Mouse (Mus musculus) lung, embryonic 16.5 days (tissue): ENCODE results near the gene Fscn1. TPM values are rescaled to one million over a fixed set of nuclear protein-coding genes. Genes with fewer than 3 reads are reported as not detected.

Source experiments
- ATAC-seq: fragments of 200-750 bp; cut with Nextera tagmentation; 2 replicates; pipeline ENCODE4 v1.8.0; 2017; ENCODE audit warnings: low read depth, mild to moderate bottlenecking, moderate library complexity
- H3K27ac ChIP-seq: fragments of 300-500 bp; sonication (generic); 2 replicates; pipeline ENCODE4 v1.5.1; 2014; ENCODE audit warnings: mild to moderate bottlenecking, control low read depth, low read length
- H3K27me3 ChIP-seq: fragments of 300-500 bp; sonication (generic); 2 replicates; pipeline ENCODE4 v1.6.1; 2014; ENCODE audit warnings: low read depth, low read length, mixed read lengths; ENCODE audit not compliant: control insufficient read depth, insufficient read depth
- H3K36me3 ChIP-seq: fragments of 300-500 bp; sonication (generic); 2 replicates; pipeline ENCODE4 v1.6.1; 2014; ENCODE audit warnings: low read length; ENCODE audit not compliant: control insufficient read depth, insufficient read depth
- H3K4me1 ChIP-seq: fragments of 300-500 bp; sonication (generic); replicated peaks from 2 replicates; pipeline ENCODE4 v1.6.1; 2014; ENCODE audit warnings: low read length, mixed read lengths; ENCODE audit not compliant: control insufficient read depth, insufficient read depth
- H3K4me2 ChIP-seq: fragments of 300-500 bp; sonication (generic); 2 replicates; pipeline ENCODE4 v1.6.1; 2014; ENCODE audit warnings: low read depth, low read length, control low read depth
- H3K4me3 ChIP-seq: fragments of 300-500 bp; sonication (generic); 2 replicates; pipeline ENCODE4 v1.5.1; 2014; ENCODE audit warnings: mild to moderate bottlenecking, low read length, control low read depth
- H3K9ac ChIP-seq: fragments of 300-500 bp; sonication (generic); 2 replicates; pipeline ENCODE4 v1.6.1; 2014; ENCODE audit warnings: low read length, control low read depth
- H3K9me3 ChIP-seq: fragments of 300-500 bp; sonication (generic); 2 replicates; pipeline ENCODE4 v1.6.1; 2016; ENCODE audit warnings: low read length; ENCODE audit not compliant: control insufficient read depth
- WGBS: fragments of 180-500 bp; shearing (Covaris S2); extraction: QIAGEN DNeasy Blood & Tissue Kit; methylation state at CpG from one replicate; pipeline ENCODE4 v1.1.7; 2014; 5-methylcytosine and 5-hydroxymethylcytosine counted together
- polyA plus RNA-seq: library from polyadenylated mRNA; unstranded; fragments of >200 nt; fragmentation: Nextera tagmentation; extraction: Ambion mirVana; gene quantifications from 2 replicates; pipeline ENCODE4 v1.2.1, GENCODE M21; 2015

Gene Fscn1
- polyA plus RNA-seq, 1 experiment from 2014 or later, result 222 TPM

DNA sequence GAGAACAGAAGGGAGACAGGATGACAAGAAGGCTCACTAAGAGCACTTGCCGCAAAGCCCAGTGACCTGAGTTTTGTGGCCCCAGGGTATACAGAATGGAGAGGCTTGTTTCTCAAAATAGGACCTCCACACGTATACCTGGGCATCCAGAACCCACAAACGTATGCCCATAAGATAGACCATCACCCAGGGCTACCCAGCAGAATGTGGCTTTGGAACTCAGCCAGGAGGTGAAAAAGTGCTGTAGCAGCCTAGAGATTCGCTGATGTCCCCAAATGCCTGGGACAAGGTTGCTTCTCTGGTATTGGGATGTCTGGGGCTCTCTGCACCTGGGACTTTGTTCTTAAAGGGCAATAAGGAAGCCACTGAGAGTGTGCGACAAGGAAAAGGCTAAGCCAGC lies 37.9 kb upstream of the Fscn1 start:
- H3K9ac ChIP-seq, result no peak overlapping the region
- no peaks in the 10 kb centered on the region for H3K27me3 ChIP-seq
- H3K27ac ChIP-seq, result no peak overlapping the region
- no peaks in the 10 kb centered on the region for H3K9me3 ChIP-seq
- peaks cover 20% of the 10 kb centered on the region for H3K4me1 ChIP-seq
- no peak overlapping the region for H3K4me3 ChIP-seq
- WGBS, result 83% methylated on average over 5 of the region's 5 CpGs
- ATAC-seq, result no peak
- no peaks in the 10 kb centered on the region for H3K36me3 ChIP-seq
- no peak overlapping the region for H3K4me2 ChIP-seq

DNA sequence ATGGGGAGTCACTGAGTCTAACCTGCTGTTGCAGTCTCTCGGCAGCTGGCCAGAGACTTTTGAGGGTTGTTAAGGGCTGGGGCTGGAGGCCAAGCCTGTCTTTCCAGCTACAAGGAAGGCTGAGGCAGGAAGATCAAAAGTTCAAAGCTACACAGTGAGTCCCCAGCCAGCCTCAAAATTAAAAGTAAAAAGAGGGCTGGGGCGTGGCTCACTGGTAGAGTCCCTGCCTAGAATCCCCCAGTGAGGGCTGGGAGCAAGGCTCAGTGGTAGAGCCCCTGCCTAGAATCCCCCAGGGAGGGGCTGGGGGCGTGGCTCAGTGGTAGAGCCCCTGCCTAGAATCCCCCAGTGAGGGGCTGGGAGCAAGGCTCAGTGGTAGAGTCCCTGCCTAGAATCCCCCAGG lies 36.4 kb upstream of the Fscn1 start:
- H3K4me2 ChIP-seq, result no peak overlapping the region
- 91% methylated on average over 2 of the region's 3 CpGs for WGBS
- H3K27me3 ChIP-seq, result no peaks in the 10 kb centered on the region
- peaks cover 21% of the 10 kb centered on the region for H3K4me1 ChIP-seq
- H3K9ac ChIP-seq, result no peak overlapping the region
- H3K27ac ChIP-seq, result no peak overlapping the region
- no peaks in the 10 kb centered on the region for H3K36me3 ChIP-seq
- ATAC-seq, result no peak
- no peaks in the 10 kb centered on the region for H3K9me3 ChIP-seq
- no peak overlapping the region for H3K4me3 ChIP-seq

DNA sequence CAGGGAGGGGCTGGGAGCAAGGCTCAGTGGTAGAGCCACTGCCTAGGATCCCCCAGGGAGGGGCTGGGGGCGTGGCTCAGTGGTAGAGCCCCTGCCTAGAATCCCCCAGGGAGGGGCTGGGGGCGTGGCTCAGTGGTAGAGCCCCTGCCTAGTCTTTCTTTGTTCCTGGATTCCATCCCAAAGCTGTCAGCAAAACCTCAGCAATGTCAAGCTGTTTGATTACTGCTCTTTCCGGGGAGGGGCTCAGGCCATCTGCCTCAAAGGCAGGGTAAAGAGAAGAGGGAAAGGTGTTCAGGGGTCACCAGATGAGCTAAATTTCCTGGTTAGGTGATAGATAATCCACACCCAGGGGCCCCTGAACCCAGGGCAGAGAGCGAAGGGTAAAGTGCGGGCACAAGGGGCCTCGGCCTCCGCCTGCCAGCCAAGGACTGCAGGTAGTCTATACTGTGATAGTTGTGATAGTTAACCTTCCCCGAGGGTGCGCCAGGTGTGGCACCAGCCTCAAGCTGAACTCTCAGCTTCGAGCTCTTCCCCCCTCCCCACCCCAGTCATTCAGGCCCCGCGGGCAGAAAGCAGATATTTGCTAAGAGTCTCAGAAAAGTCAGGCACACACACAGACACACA lies 35.7 kb upstream of the Fscn1 start:
- H3K27me3 ChIP-seq, result no peaks in the 10 kb centered on the region
- H3K9me3 ChIP-seq, result no peaks in the 10 kb centered on the region
- no peak for ATAC-seq
- WGBS, result 72% methylated on average over 12 of the region's 12 CpGs
- no peak overlapping the region for H3K27ac ChIP-seq
- no peaks in the 10 kb centered on the region for H3K36me3 ChIP-seq
- no peak overlapping the region for H3K4me3 ChIP-seq
- no peak overlapping the region for H3K4me2 ChIP-seq
- no peak overlapping the region for H3K9ac ChIP-seq
- peaks cover 25% of the 10 kb centered on the region for H3K4me1 ChIP-seq

DNA sequence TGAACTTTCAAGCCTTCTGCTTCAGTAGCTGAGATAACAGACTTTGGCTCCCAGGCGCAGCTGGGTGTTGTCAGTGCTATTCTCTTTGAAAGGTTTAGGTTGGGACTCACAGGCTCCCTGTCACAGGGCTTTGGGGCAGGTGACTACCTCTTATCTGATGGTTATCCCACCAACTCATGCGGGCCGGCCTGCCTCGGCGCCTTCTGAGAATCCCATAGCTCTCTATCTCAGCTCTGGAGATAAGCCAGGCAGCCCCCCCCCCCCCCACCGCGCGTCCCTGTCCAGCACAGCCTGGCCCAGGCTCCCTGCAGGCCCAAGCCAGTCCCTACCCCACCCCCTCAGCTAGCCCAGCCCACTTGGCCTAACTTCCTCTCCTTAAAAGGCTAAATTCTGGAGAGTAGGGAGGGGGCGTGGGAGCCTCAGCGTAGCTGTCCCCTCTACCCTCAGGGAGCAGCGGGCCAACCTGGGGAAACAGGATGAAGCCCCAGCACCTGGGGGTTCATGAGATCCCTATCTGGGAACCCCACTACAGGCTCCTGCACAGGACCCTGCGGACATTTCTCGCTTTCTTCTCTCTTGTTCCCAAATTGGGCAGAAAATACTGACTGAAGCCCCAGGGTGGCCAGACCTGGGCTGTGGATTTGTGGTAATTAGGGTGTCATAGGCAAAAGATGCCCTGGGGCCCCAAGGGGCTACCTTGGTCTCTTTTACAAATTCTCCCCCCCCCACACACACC lies 33.8 kb upstream of the Fscn1 start:
- Histone ChIP-seq H3K4me3 (no peak overlapping the region), H3K9ac (peak overlapping the region; percentile 55)
- WGBS, result 9% methylated on average over 13 of the region's 13 CpGs

DNA sequence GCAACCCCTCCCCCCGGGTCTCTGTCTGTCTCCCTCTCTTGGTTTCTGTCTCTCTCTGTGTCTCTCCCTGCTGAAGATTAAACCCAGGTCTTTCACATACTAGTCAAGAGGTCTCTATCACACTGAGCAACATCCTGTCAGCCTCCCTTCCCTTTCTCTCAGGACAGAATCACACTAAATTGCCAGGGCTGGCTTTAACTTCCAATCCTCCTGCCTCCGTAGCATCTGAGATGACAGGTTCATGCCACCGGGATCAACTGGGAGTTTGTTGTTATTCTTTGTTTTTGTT lies 33.3 kb upstream of the Fscn1 start:
- Histone ChIP-seq H3K4me1 (peaks cover 21% of the 10 kb centered on the region), H3K4me3 (no peak overlapping the region), H3K9ac (peak overlapping the region; percentile 55), H3K4me2 (peak overlapping the region; percentile 26; the same call in 1 of the 2 replicates), H3K27ac (peak overlapping the region; percentile 76), H3K27me3 (no peaks in the 10 kb centered on the region), H3K9me3 (no peaks in the 10 kb centered on the region), H3K36me3 (no peaks in the 10 kb centered on the region)
- WGBS, result 41% methylated on average over 3 of the region's 3 CpGs
- ATAC-seq, result no peak

More for the DNA sequence above, 33.8 kb upstream of the Fscn1 start:
- no peaks in the 10 kb centered on the region for H3K36me3 ChIP-seq
- no peaks in the 10 kb centered on the region for H3K9me3 ChIP-seq
- no peaks in the 10 kb centered on the region for H3K27me3 ChIP-seq
- H3K4me1 ChIP-seq, result peaks cover 17% of the 10 kb centered on the region
- peak overlapping the region; percentile 76 for H3K27ac ChIP-seq
- ATAC-seq, result peak; percentile 89
- H3K4me2 ChIP-seq, result peak overlapping the region; percentile 26

DNA sequence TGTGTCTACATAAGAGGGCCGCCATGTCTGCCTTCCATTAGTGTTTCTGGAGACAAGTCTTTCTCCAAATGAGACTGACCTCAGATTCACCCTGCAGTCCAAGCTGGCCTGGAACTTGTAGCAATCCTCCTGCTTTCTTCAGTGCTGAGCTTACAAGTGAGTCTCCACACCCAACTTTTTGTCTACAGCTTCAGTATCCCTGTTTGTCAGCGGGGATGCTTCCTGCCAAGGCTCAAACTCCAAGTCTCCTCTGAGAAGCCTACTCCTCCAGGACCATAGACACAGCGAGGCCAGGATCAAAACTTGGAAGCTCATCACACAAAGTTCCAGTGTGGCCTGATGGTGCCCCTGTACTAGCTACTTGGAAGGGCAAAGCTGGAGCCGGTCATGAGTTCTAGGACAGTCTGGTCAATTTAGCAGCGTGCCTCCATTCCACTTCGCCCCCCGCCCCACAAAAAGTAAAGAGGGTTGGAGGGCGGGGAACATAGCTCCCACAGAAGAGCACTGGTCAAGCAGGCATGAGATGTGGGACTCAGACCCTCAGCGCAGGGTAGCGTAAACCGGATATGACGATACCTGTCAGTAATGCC lies 32.7 kb upstream of the Fscn1 start:
- Histone ChIP-seq H3K27me3 (no peaks in the 10 kb centered on the region), H3K9ac (no peak overlapping the region), H3K4me1 (peaks cover 24% of the 10 kb centered on the region), H3K36me3 (no peaks in the 10 kb centered on the region), H3K9me3 (no peaks in the 10 kb centered on the region), H3K4me3 (no peak overlapping the region), H3K4me2 (no peak overlapping the region), H3K27ac (peak overlapping the region; percentile 76)
- 93% methylated on average over 12 of the region's 12 CpGs for WGBS
- ATAC-seq, result no peak

DNA sequence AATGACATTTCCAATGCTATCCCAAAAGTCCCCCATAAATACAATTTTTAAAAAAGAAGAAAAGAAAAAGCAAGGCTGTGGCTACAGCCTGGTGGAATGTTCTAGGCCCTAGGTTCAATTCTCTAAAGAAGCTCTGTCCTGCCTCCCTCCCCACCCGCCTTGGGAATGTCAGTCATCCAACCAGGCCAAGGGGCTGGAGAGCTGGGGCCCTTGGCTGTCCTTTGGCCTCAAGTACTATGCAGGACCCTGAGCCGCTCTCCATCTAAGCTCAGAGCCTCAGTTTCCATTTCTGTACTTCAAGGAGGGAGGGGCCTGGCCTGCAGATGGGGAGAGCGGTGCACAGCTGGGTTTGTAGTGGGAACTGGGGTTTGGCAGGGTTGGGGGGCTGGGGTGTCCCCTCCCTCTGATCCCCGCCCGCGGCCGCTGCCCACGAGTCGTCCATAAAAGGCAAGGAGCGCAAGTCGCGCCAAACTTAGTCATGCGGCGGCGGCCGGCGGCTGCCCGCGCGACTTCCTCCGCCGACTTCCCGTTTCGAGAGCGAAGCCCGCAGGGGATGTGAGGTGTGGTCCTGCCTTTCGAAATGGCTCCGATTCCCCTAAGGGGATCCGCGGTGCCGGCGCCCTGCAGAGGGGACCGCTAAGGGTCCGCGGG lies 31.3 kb upstream of the Fscn1 start:
- WGBS, result 2% methylated on average over 33 of the region's 35 CpGs
- peak overlapping the region; percentile 56 for H3K4me3 ChIP-seq

DNA sequence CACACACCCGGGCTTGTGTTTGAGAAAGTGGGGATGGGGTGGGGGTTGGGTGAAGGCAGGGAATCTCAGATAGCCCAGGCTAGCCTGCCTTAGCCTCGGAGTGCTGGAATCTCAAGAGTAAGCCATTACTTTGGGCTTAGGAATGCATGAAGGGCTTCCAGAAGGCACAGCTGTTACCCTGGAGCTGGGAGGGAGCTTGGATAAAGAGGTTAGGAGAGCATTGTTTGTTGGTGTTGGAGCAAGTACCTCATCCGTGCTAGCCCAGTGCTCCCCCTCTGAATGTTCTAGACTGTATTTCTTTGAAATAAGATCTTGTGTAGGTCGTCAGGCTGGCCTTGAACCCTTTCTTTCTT lies 30.8 kb upstream of the Fscn1 start:
- Histone ChIP-seq H3K27me3 (no peaks in the 10 kb centered on the region), H3K9me3 (no peaks in the 10 kb centered on the region), H3K36me3 (no peaks in the 10 kb centered on the region), H3K9ac (peak overlapping the region; percentile 84), H3K4me3 (peak overlapping the region; percentile 56), H3K4me2 (peak overlapping the region; percentile 67), H3K4me1 (peaks cover 24% of the 10 kb centered on the region), H3K27ac (peak overlapping the region; percentile 96)
- ATAC-seq, result peak; percentile 5; the same call in 1 of the 2 replicates
- WGBS, result 20% methylated on average over 4 of the region's 4 CpGs

More for the DNA sequence above, 31.3 kb upstream of the Fscn1 start:
- H3K9ac ChIP-seq, result peak overlapping the region; percentile 84
- peaks cover 24% of the 10 kb centered on the region for H3K4me1 ChIP-seq
- no peaks in the 10 kb centered on the region for H3K9me3 ChIP-seq
- H3K36me3 ChIP-seq, result no peaks in the 10 kb centered on the region
- ATAC-seq, result peak; percentile 56
- H3K27me3 ChIP-seq, result no peaks in the 10 kb centered on the region
- peak overlapping the region; percentile 67 for H3K4me2 ChIP-seq
- H3K27ac ChIP-seq, result peak overlapping the region; percentile 96

DNA sequence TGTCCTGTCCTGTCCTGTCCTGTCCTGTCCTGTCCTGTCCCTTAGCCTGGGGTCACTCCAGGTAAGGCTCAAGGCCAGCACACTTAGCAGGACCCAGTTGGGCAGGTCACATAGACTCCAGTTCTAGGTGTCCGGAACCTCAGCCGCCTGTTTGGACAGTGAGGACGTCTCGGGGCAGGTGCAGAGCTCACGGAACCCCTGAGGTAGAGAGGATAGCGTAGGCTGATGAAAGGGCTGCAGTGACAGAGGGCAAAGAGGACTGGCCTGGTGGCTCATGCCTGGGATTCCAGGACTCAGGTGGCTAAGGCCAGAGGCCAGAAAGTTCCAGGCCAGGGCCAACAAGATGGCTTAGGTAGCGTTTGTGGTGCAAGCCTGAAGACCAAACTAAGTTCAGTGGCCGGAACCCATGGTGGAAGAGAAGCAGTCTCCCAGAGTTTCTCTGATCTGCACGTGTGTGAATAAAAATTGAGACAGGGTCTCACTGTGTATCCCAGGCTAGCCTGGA lies 28.9 kb upstream of the Fscn1 start:
- Histone ChIP-seq H3K9me3 (no peaks in the 10 kb centered on the region), H3K4me2 (no peak overlapping the region), H3K36me3 (no peaks in the 10 kb centered on the region), H3K4me3 (no peak overlapping the region), H3K9ac (no peak overlapping the region), H3K27ac (no peak overlapping the region), H3K4me1 (peaks cover 24% of the 10 kb centered on the region), H3K27me3 (no peaks in the 10 kb centered on the region)
- no peak for ATAC-seq
- WGBS, result 86% methylated on average over 9 of the region's 9 CpGs
